Mouse (Mus musculus) MEL-GATA-1-ER (cell line): Measurements from ENCODE around the gene Mta2.

Experiments
- DNase-seq: peaks from one replicate; pipeline ENCODE4 v3.0.0-alpha.2; 2012; ENCODE audit warnings: low read depth; ENCODE audit errors: extremely low read depth

Mta2 gene

DNA sequence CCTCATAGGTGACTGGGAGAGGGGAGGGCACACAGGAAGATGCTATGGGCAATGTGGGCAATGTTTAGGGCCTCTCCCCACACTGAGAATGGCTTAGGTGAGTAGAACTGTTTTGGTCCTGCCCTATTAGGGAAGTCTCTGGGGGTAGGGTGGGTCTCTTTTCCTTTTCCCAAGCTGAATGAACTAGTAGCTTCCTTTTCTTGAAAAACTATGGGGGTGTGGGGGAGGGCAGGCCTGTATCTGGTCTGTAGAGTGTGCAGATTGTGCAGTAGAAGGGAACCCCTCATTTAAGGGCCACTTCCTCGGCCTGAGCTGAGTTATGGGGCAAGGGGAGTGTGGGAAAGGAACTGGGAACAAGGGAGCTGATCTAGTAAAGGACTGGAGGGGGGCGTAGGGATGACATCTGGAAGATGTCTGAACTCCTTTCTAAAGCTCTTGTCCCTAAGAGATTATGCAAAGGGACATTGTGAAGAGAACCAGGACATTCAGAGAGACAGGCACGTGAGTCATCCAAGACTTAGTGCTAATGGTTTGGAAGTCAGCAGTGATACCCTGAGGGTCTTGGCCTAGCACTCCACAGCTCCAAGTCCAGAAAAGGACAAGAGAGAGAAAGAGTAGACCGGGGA lies 49.7 kb downstream of the Mta2 start:
- DNase-seq, result no peak

DNA sequence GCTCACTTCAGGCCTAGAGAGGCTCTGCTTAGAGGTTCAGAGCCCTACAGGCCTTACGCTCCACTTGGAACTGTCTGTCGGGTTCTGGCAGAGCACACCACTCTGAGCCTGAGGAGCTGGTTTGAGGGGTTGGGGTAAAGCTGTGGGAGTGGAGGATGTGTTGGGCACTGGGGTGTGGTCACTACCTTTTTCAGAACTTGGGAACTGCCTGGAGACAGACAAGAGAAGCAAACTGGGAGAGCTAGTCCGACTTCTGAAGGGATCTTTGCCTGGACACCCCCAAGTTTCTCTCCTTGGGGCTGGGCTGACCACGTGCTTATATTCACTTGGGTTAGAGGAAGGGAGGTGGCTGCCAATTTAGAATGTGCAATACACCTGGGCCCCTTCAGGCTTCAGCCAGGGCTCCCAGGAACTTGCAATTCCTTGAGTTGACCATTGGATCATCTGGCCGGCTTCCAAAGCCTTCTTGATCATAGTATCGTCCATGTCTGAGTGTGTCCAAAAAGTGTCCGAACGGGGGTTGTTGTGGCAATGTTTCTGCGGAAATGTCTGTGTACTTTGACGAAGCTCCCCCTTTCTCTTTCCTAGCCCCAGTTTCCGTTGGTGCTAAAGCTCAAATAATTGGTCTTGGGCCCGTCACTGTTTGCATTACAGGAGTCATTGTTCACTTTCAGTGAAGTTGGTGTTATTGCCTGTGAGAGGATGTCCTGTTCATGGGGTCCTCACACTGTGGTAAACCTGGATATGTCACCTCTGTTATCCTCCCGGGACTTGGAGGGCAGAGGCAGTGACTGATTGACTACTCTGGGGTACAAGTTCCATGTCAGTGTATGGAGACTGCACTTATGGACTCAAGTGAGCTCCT lies 50.4 kb downstream of the Mta2 start:
- no peak for DNase-seq

DNA sequence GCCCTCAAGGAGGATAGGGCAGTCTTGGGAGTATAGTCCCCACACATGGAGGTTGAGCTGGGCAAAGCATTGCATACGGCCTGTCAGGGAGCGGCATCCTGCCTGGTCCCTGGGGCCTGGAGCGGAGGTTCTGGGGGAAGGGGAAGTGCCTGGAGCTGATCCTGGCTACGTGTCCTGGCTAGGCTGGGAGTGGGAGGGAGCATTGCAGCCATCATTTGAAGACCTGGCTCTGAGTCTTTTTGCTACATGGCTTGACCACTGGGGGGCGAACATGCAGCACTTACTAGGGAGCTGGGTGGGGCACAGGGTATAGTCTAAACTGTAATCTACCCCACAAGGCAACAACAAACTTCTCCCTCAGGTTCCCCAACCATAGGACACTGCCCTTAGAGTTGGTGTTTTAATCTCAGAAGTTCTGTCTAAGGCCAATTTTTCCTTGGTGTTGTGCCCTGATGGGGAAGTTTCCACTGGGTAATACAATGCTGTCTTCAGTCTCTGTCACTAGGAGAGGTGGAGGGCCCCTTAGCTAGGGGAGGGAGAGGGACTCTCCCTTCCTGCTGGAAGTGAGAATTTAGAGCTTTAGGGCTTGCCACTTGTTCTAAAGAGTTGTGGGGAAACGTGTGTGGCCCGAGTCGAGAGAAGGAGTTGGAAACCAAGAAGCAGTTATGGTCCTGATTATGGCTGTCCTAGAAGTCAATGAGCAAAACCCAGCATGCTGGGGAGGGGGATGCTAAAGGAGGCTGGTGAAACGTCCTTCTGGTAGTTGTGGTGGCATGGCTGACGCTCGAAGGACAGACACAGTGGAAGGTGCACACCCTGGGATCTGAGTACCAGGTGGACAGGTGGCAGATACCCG lies 51.3 kb downstream of the Mta2 start:
- peak; percentile 71 for DNase-seq

DNA sequence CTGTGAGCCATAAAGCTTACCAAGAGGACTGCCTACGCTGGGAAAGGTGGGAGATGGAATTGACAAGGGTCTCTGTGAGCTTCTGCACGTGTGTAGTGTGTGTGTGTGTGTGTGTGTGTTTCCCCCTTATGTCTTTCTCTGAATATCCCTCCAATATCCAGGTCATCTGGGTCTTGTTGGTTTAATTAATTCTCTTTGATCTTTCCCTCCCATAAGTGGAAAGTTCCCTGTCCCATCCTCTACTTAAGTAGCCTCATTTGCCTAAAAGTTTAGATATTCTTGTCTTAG lies 51.9 kb downstream of the Mta2 start:
- no peak for DNase-seq

DNA sequence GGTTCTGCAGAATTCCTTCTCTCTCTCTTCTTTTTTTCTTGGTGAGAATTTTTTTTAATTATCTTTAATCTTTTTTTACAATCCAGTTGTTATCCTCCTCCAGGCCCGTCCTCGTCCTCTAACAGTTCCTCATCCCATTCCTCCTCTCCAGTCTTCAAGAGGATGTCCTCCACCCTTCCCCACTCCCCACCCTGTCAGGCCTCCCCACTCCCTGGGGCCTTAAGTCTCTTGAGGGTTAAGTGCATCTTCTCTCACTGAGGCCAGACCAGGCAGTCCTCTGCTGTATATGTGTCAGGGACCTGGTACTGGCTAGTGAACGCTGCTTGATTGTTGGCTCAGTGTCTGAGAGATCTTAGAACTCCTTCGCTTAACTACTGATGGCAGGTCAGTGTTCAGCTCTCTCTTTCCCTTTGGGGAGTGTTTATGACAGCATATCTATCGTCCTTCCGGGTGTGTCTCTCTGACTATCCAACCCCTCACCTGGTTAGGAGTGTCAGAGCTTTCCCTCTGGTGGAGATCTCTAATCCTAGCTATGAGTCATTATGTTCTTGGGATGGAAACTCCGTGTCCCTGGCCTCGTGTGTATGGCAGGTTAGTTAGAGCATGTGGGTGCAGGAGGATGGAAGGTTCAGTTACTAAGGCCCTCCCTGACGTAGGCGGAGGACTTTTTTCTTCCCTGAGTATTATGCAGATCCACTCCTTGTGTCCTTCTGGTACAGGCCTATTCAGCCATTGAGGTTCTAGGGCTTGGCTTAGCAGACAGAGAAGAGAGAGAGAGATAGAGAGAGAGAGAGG lies 53.3 kb downstream of the Mta2 start:
- DNase-seq, result no peak

DNA sequence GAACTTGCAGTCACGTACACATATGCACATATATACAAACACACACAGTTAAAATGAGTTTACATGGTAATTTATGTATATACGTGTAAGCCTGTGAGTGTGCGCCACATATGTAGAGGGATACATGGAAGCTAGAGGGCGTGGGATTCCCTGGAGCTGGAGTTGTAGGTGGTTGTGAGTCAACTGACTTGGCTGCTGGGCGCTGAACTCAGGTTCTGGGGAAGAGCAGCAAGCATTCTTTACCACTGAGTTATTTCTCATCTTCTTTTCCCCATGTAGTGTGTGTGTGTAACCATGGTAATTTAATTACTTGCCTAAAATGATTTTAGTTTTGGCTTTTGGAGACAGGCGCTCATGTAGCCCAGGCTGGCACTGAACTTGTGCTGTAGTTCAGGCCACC lies 54.9 kb downstream of the Mta2 start:
- DNase-seq, result no peak

DNA sequence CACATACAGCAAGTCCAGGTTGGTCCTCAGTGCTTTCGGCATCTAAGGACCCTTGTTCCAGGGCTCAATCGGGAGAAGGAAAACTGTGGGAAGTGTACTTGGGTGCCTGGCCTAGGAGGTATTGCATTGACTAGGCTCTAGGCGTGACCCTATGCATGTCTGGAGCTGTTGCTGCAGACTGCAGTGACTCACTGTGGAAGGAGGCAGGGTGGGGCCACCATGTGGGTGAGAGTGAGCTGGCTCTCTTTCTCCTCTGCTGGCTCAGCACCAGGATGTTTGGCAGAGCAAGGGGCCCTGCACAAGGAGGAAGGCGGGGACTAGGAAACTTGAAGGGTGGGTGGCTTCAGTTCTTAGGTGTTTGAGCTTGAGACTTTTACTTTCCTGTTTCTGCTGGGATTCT lies 55.9 kb downstream of the Mta2 start:
- no peak for DNase-seq

DNA sequence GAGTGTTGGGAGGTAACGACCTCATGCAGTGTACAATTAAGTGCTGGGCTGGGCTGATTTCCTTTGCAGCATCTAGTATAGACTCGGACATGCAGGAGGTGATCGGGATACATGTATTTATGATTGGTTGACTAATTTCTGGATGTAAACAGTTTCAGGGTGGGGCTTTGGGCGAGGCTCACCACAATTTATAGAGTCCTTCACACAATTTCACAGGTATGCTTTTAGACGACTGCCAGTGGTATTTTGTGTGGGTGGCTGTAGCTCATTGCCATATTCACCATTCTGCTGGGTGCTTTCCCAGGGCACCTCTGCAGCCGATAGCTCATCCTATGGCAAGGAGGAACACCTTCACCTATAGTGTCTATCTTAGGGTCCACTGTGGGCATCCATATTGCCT lies 56.9 kb downstream of the Mta2 start:
- no peak for DNase-seq

DNA sequence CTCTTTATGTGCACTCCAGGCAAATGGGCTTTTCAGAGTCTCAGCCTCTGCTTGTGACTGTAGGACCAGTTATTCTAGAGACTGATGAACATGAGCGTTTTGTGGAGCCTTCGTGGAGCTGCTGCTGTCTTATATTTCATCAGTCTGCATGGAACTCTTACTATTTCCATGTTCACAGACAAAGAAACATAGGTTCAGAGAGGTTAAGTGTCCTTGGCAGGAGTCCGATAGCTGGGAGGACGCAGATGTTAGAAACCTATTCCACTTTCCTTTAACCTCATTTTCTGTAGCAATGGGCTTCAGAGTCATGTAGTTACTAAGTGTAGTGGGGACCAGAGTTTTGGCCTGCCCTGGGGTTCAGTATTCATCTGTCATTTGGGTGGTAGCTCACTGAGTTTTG lies 57.5 kb downstream of the Mta2 start:
- no peak for DNase-seq
